Mouse (Mus musculus): ENCODE results near the gene Bmp2k. TPM values are rescaled to one million over a fixed set of nuclear protein-coding genes. Genes with fewer than 3 reads are reported as not detected.

Bmp2k gene
- total RNA-seq, 4 experiments from 2014 or later, result 21.9 to 35.4 (median 29.1) TPM

DNA sequence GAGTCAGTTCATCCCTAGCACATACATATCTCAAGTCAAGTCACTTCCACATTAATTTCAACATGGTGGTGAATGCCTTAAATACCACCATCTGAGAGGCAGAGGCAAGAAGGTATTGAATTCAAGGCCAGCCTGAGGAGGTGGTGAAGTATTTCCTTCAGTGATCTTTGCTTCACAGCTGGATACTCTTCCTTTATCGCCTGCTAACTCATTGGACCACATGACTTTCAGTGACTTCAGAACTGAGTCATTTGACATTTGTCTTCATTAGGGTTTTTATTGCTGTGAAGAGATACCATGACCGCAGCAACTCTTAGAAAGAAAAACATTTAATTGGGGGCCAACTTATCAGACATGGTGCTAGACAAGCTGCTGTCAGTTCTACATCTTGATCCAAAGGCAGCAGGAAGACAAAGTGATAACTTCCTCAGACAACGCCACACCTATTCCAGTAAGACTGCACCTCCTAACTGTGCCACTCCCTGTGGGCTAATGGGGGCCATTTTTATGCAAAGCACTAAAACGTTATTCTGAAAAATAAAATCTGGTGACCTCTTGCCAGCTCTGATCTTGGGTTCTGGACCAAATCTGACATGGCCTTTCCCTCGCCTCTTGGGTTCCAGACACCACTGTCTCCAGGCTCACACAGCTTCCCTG lies 24.9 kb upstream of the Bmp2k start:
- no peak for DNase-seq

DNA sequence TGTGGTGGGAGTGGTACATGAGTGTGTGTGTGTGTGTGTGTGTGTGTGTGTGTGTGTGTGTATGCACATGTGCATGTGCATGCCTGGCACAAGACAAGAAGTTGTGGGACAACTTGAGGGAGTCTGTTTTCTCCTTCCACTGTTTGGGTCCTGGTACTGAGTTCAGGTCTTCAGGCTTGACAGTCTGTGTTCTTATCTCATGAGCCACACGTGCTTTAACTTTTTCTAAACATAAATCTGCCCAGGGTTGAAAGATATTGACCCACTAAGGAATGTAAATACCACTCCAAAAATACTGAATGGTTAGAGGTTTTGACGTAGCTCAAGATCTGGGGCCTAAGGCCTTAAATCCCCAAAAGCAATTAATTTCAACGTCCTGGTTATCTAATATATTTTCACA lies 23.8 kb upstream of the Bmp2k start:
- no peak for DNase-seq

DNA sequence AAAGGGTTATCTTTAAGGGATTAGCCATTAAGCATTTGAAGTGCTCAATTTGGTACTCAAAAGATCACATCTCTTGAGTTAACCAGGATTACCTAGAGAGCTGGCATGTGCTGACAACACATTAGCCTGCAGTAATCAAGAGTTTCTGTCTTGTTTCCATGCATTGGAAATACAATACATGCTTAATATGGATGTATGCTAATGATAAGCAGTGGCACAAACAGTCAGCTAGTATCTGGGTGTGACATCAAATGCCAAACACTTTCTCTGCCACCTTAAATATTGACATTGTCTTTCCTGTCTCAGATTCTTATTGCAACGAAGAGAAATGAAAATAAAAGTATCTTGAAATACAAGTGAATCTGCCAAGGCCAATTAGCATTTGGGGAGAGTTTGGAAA lies 22.8 kb upstream of the Bmp2k start:
- DNase-seq, result no peak

DNA sequence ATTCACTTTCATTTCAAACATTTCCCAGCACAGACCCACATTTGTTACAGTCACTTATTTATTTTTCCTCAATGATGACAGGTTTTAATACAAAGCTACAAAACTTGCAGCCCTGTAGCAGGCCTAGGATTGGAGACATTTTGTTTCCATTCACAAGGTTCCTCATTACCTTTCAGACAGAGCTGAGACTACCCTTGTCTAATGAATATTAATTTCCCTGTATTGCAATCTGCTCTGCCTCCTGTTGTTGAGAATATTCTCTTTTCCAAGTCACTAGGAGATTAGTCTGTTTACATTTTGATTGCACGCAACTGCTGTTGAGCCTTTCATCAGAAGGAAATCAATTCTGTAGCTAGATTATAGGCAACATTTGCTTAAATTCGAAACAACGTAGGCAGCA lies 22.4 kb upstream of the Bmp2k start:
- no peak for DNase-seq

DNA sequence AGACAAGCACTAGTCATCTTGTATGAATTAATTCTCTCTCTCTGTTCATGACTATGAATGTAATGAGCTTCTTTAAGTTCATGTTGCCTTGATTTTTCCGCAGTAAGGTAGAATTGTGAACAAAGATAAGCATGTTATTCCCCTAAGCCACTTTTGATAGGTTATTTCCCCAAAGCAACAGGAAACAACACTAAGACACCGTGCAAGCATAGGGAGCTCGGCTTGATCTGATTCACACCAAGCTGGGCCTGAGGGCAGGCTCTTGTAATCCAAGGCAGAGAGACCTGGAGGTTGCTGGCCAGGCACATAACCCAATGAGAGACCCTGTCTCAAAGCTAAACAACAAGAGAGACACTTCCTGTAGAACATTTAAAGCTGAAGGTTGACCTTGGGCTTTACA lies 21.3 kb upstream of the Bmp2k start:
- DNase-seq, result no peak

DNA sequence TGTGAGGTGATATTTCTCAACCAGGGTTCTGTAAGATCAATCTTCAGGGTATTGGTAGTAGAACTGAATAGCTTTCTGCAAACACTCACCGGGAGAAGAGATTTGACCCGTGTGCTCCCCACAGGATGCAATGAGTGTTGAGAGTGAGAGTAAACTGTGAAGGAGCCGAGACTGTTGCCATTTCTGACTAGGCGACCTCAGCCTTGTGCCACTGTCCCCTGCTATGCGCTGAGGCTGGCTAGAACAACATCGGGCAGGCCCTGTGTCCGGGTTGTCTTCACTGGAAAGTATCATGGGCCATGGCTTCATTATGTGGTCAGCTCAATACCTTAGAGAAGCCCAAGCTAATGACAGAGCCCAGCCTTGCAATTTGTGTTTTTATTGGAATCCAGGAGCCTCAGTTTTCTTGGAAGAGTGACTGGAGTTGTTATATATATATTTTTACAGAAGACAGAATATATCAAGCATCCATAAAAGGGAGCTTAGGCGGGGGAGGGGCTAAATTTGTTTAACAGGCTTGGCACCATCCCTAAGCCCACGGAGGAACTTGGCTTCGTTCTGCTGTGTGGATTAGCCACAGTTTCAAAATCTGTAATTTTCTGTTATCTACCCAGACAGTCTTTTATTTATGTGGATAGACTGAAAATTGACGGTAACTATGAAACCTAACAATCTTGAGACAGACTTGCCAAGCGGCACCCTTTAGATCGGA lies 18.0 kb upstream of the Bmp2k start:
- DNase-seq, result no peak

DNA sequence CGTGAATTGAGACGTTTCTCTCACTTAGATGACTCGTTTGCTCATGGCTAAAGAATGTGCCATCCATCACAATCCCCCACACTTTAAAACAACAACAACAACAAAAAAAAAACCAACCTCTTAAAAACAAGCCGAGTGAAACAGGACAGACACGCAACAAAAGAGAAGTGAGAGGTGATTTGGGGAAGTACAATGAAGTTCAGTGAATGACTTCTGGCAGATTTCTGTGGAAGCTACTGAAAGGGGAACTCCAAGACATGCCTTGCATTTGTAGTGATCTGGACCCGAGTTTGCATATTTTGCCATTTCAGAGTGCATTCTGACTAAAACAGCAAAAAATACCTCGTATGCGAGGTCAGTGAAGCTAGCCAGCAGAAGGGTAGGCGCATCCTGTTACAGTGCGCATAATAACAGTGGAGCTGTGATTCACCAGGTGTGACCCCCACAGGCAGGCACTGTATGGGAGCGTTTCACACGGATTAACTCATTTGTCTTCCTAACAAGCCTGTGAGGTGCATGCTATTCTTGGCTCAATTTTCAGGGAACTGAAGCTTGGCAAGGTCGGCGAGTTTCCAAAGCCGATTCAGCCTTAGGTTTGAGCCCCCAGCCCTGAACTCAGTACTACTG lies 17.4 kb upstream of the Bmp2k start:
- DNase-seq, result no peak

DNA sequence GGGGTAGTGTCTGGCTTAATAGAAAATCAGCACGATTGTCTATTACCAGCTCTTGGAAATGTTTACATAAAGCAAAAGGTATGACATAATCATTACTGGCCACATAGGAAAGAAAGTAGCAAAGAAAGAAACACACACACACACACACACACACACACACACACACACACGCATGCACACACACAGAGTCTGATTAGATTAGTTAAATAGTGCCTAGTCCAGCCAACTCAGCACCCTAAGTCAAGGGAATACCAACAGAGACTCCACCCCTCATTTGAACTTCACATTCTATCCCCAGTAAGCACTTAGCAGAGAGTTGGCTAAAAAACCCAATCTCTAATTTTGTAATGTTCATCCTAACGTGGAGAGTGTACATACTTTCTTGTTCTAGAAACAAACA lies 15.5 kb upstream of the Bmp2k start:
- DNase-seq, result no peak

DNA sequence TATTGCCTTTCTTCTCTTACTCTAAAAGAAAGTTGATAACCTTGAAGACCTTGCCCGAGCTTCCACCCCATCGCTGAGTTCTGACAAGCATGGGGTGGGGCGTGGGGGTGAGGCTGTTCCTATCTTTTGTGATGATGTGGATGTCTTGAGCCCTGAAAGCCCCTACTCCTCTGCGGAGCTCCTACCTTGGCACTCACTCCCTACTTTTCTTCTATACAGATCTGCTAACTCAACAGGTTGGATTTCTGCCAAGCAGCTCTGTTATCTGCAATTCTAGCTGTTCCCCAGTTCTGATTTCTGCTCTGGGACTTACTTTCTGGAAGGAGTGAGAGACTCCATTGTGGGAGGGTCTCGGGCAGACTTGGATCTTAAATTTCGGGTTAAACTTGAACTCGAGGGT lies 14.3 kb upstream of the Bmp2k start:
- DNase-seq, result no peak

DNA sequence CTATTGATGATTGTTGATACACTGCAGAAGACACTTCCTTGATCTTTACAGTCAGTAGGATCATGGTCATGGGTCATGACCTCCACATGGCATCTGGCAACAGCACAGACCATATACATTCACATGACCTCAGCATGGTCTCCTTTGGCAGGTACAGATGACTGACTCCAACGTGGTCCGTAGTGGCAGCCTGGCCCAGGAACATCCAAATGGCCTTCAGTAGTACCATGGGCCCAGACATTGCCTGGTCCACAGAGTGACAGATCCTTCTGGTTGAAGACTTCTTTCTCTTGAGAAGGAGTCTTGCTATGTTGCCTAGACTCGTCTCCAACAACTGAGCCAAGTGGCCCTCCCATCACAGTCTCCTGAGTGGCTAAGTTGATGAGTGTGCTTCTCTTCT lies 10.6 kb upstream of the Bmp2k start:
- no peak for DNase-seq

DNA sequence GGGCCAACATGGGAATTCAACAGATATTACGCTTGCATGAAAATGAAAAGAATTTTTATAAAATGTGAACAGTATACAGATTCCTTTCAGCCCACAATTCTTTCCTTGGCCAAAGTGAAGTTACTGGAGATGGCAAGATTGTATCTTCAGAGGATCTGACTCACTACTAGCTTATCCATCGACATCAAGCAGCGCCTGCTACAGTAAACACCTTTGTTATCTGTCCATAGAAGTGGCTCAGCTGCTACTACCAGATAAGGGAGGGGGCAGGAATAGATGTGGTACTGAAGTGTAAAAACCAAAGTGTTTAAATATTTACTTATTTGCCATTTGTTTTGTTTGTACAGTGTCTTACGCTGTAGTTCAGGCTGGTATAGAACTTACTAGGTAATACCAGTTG lies 8.6 kb upstream of the Bmp2k start:
- DNase-seq, result no peak

DNA sequence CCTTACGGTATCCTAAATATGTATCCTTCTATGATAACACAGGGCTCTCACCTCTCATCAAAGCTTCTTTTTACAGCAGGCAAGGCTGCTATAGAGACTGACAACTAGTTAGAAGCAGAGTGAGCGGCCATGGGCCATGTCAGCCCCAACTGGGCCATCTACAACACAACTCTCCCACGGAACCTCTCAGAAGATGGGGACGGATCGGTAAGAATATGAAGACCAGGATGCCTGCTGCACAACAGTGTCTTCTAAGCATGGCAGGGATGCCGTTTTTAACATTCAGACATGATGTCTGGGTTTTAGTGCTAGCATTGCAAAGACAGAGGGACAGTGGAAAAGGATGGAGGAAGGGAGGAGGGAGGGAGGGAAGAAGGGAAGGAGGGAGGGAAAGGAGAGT lies 6.3 kb upstream of the Bmp2k start:
- no peak for DNase-seq

DNA sequence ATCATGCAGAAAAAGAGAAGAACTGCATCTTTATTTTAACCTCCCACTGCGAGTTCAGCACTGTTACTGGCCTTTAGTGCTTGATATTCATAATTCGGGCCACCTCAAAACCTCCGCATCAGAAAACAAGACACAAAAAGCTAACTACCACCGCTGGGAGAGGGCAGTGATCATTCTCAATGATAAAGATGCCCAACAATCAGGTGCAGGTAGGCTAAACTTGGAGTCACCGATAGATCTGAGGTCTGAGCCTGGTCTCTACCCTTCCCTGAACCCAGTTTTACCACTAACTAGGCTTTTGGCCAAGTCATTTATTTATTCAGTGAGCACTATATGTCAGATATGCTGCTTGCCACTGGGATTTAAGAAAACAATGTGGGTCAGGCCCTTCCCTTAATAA lies 4.8 kb upstream of the Bmp2k start:
- no peak for DNase-seq

DNA sequence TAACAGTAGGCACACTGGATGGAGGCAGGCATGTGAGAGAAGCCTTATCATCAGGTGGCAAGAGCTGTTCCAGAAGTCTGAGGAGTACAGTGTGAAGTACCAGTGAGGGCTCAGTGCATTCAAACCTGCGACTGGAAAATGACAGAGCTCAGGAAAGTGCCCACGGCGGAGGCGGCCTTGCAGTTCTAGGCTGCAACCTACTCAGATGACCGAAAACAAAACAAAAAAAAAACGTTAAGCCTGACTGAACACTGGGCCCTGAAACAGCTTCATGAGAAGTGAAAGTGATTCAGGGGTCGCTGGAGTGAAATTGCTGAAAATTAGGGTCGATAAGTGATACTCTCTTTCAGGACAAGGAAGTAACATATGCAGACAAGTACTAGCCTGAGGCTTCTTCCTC lies 4.4 kb upstream of the Bmp2k start:
- DNase-seq, result no peak

DNA sequence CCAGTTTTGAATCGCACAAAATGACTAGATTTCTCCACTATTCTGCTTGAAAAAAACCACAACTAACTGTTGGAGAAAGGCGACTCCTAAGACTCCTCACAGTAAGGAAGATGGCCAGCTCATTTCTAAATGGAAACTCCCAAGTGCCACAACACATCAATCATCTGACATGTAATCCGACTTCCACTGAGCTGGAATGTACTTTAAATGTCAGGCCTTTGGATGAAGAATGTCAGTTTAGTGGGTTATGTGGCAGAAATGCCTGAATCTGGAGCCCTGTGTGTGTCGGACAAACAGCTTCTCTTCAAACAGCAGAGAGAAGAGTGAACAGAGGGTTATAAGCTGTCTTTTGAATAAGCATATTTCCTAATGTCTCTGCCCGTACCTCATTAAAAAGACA lies 1.7 kb upstream of the Bmp2k start:
- no peak for DNase-seq

DNA sequence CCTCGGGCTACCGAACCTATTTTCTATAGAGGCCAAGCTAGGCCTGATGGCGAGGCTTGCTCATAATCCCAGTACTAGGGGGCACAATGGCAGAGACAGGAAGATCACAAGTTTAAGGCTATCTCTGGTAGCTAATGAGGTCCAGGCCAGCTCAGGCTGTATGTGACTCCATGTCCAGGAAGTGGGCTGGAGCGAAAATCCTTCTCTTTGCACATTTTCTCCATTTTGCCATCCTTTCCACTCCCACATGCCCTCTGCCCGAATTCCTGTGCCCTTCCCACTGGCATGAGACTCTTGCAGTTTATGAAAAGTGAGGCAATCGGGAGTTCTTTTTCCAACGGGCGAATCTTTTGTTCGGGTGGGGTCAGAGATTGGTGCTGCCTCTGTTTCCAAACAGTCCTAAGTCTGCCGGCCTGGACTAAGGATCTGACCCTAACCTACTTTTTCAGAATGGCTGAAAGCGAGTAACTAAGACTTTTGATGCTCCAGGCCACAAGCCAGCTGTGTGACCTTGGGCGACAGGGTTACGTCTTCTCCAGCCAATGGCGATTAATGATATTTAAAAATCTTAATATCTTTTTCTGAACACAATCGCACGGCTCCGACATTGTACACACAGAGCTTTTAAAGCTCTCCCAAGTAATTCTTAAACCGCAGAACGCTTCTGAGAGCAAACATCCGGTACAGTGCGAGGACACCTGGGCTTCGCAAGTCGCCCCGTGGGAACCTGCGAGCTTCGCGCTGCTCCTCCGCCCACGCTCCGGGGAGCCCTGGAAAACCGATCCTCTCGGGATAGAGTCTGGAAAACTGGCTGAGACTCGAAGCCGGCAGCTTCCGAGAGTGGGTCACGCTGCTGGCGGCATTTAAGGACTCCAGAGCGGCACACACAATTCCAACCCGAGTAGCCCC lies 834 bp upstream of the Bmp2k start:
- peak; percentile 61 for DNase-seq

DNA sequence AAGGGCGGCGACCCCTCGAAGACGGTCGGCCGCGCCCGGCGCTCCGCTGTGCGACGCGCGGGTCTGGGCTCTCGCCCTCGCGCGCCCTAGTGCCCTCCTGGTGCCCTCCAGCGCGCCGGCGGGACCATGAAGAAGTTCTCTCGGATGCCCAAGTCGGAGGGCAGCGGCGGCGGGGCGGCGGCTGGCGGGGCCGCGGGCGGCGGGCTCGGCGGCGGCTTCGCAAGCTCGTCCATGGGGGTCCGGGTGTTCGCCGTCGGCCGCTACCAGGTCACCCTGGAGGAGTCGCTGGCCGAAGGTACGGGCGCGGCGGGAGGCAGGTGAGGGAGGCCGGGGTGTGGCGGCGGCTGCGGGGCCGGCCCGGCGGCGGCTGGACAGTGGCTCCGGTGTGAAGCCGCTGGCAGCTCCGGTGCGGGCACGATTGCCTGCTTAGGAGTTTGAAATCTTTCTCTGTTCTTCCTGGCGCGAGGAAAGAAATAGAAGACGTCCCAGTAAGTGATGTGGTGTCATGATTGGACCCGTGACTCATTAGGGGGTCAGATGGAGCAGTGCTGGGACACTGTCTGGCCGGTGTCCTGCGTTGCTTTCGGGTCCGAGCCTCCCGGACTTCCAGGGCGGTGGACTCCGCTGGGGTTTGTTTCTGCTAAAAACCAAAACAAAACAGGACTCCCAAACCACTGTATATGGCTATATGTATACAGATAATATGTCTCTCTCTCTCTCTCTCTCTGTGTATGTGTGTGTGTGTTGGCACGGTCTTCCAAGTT lies 495 bp downstream of the Bmp2k start:
- peak; percentile 49 for DNase-seq

DNA sequence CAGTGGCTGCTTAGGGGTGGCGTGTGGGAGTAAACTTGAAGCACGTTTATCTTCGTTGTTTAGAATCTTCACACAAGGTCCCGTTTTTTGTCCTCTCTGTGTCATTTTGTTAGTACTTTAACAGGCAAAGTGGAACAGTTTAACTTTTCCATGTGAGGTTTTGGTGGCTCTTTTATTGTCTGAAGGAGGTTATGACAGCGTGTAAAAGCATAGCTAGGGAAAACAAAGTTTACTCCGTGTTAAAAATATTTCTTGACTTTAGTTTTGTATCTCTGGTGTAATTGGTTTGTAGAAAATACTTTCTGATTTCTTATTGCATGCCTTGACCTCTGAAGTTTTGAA lies 1.0 kb downstream of the Bmp2k start:
- no peak for DNase-seq

DNA sequence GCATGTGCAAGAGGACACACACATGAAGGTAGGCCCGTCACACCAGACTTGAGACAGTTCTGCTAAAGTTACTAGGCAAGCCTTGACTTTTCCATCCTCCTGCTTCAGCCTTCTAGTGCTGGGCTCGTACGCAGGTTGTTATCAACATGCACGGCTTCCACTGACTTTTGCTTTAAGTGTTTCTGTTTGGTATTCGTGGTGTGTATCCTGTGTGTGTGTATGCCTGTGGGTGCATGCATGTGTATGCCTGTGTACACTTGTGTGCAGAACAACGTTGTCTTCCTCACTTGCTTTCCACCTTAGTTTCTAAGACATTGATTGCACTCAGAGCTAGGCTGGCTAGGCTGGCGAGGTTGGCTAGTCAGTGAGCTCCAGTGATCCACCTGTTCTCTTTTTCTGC lies 2.1 kb downstream of the Bmp2k start:
- DNase-seq, result no peak

DNA sequence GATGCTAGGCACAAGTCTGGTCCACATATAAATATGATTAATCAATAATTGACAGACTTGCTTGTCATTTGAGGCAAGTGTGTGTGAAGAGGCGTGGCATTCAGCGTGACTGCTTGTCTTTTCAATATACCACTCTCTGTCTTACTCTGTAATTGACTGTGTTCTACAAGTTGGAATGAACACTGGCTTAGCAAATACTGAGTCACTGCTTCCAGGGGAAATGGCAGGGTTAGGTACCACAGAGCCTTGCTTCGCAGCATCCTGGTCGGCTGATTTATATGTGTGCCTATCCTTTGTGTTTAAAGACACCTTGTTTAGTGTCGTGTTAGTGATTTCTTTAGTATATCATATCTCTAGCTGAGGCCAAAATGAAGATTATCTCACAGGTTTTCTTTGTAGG lies 3.0 kb downstream of the Bmp2k start:
- no peak for DNase-seq

DNA sequence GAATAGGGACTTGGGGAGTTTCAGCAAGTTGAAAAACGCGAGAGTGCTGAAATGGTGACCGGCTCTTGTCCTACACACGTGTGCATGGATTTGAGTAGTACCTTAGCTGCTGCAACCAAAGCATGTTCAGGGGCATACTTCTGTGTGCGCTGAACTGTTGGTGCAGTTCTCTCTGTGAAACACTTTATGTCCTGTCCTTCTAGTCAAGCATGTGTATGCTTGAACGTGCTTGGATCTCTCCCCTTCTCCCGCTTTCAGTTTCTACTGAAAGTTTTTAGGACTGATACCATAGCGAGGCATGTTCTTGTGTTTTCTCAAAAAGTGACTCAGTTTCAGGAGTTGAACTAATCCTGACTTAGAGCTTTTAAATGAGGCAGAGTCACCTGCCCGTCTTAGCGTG lies 3.7 kb downstream of the Bmp2k start:
- no peak for DNase-seq

DNA sequence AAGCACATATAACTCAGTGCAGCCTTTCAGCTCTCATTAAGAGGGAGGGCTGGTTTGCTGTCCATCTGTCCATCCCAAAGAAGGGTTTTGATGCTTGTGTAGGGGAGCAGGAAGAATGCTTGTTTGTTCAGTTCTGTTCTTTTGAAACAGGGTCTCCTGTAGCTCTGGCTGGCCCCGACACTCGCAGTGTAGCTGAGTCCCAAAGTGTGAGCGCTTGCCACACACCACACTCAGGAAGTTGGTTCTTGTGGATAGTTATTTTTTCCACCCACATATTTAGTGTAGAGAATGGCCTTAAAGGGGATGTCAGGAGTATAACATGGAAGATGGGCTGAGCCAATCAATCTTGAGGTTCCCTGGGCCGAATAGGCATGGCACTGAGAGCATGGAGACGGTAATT lies 4.1 kb downstream of the Bmp2k start:
- DNase-seq, result no peak

DNA sequence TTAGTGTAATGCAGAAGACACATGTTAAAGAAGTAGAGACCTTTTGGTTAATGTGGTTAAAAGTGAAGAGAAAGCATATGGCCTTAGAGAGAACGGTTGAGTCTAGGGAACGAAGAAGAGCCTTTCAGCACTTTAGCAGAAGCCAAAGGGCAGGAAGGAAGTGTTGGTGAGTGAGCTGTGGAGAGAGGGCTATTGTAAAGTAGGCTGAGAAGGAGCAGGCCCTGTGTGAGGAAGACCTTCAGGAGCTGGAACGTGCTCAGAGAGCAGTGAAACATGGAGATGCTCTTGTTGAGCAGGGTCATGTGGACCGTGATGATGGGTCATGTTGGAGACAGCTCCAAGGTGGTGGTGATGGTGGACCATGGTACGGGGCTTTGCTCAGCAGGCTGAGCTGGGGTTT lies 4.8 kb downstream of the Bmp2k start:
- DNase-seq, result no peak
